Mouse (Mus musculus): ENCODE results near the gene Aqp6. TPM values are rescaled to one million over a fixed set of nuclear protein-coding genes. Genes with fewer than 3 reads are reported as not detected.

Gene Aqp6
- polyA plus RNA-seq, 1 experiment from 2014 or later: not detected

DNA sequence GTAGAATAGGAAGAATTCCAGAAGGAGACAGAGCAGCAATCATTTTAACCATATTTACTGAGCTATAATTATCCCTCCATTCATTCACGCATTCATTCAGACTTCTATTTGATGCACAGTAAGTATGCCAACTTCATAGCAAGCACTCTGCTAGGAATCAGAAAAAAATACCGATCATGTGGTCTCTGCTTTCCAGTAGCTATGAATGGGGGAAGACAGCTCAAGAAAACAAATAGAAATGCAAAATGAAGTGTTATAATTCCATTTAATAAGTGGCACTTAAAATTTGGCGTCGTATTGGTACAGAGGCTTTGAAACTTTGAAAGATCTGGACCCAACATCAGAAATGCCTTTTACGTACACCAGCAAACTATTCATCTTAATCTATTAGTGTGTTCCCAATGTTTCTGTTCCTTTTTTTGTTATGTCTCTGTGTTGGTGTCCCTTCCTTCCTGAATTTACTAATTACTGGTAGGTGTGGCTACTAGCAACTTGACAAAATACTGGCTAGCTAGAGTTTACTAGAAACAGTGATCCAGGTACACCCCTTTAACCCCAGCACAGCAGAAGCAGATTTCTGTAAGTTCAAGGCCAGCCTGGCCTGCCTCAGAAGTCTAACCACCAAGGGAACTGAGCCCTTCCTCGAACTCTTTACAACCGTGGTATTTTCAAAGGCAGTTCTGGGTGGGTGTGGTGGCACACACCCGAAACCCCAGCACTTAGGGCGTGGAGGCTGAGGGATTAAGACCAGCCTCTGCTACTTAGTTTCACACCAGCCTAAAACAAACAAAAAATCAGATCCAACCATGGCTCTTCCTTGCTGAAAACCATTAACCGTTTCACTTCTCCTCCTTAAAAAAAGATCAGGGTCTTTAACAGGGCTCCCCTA lies 51.0 kb downstream of the Aqp6 start:
- no peak overlapping the region for H3K9ac ChIP-seq
- peak overlapping the region; percentile 95 for H3K4me3 ChIP-seq (ENCODE audit: low read depth, low read length)
- H3K4me2 ChIP-seq: peak overlapping the region; percentile 62
- no peaks in the 10 kb centered on the region for H3K9me3 ChIP-seq (ENCODE audit: low read depth, low read length)
- no peak overlapping the region for H3K27ac ChIP-seq (ENCODE audit: low read depth)
- no peaks in the 10 kb centered on the region for H3K36me3 ChIP-seq (ENCODE audit: insufficient read depth)
- peaks cover 19% of the 10 kb centered on the region for H3K27me3 ChIP-seq (ENCODE audit: insufficient read depth, low read length)
- H3K4me1 ChIP-seq (ENCODE audit: insufficient read depth): peaks cover 17% of the 10 kb centered on the region
- WGBS: 70% methylated on average over 10 of the region's 10 CpGs
- no peak for ATAC-seq (ENCODE audit: insufficient read depth)
- DNase-seq: no peak
- no peak for TF ChIP-seq CTCF (IDR thresholded peaks at IDR 0.05; ENCODE audit: low read depth)

- H3K4me3 ChIP-seq (ENCODE audit: low read depth, low read length): peak overlapping the region; percentile 21
- peak; percentile 47 for TF ChIP-seq CTCF (IDR thresholded peaks at IDR 0.05; ENCODE audit: low read depth)
- peak; percentile 51 for DNase-seq
- H3K9me3 ChIP-seq (ENCODE audit: low read depth, low read length): no peaks in the 10 kb centered on the region
- 14% methylated on average over 8 of the region's 8 CpGs for WGBS
- peak overlapping the region; percentile 54 for H3K4me2 ChIP-seq
- no peak for ATAC-seq (ENCODE audit: insufficient read depth)
- H3K27ac ChIP-seq (ENCODE audit: low read depth): no peak overlapping the region
- H3K27me3 ChIP-seq (ENCODE audit: insufficient read depth, low read length): peaks cover 19% of the 10 kb centered on the region
- H3K9ac ChIP-seq: no peak overlapping the region
- H3K4me1 ChIP-seq (ENCODE audit: insufficient read depth): peaks cover 17% of the 10 kb centered on the region
- no peaks in the 10 kb centered on the region for H3K36me3 ChIP-seq (ENCODE audit: insufficient read depth)
Observed at GRCm38 (mm10) chr15:99653291-99653690, 52.1 kb downstream of the Aqp6 start.

GRCm38 (mm10) chr15:99653876-99654275 lies 52.7 kb downstream of the Aqp6 start:
- H3K9ac ChIP-seq: no peak overlapping the region
- 4% methylated on average over 21 of the region's 21 CpGs for WGBS

More at GRCm38 (mm10) chr15:99653876-99654275, 52.7 kb downstream of the Aqp6 start:
- Histone ChIP-seq H3K4me1 (ENCODE audit: insufficient read depth) (peaks cover 15% of the 10 kb centered on the region), H3K4me3 (ENCODE audit: low read depth, low read length) (peak overlapping the region; percentile 21), H3K27me3 (ENCODE audit: insufficient read depth, low read length) (peaks cover 19% of the 10 kb centered on the region), H3K27ac (ENCODE audit: low read depth) (no peak overlapping the region), H3K36me3 (ENCODE audit: insufficient read depth) (no peaks in the 10 kb centered on the region), H3K9me3 (ENCODE audit: low read depth, low read length) (no peaks in the 10 kb centered on the region), H3K4me2 (peak overlapping the region; percentile 54)
- no peak for ATAC-seq (ENCODE audit: insufficient read depth)
- no peak for TF ChIP-seq CTCF (IDR thresholded peaks at IDR 0.05; ENCODE audit: low read depth)
- no peak for DNase-seq

Other genes with a start within 250 kb of the Aqp6 start
- 31.7 and 33.5 TPM in 2 replicates for gene Fmnl3, start 230.9 kb upstream of the Aqp6 start, polyA plus RNA-seq (2014; fragmentation: Nextera tagmentation; extraction: Ambion mirVana)
- 327 and 339 TPM in 2 replicates for gene Tmbim6, start 208.5 kb upstream of the Aqp6 start, polyA plus RNA-seq (2014; fragmentation: Nextera tagmentation; extraction: Ambion mirVana)
- 11.0 and 14.4 TPM in 2 replicates for gene Nckap5l, start 143.7 kb upstream of the Aqp6 start, polyA plus RNA-seq (2014; fragmentation: Nextera tagmentation; extraction: Ambion mirVana)
- gene Bcdin3d, start 126.7 kb upstream of the Aqp6 start, polyA plus RNA-seq (2014; fragmentation: Nextera tagmentation; extraction: Ambion mirVana): 13.2 and 16.1 TPM in 2 replicates
- 1.4 and 1.5 TPM in 2 replicates for gene Faim2, start 73.2 kb upstream of the Aqp6 start, polyA plus RNA-seq (2014; fragmentation: Nextera tagmentation; extraction: Ambion mirVana)
- not detected in 2 replicates for gene Aqp2, start 22.3 kb upstream of the Aqp6 start, polyA plus RNA-seq (2014; fragmentation: Nextera tagmentation; extraction: Ambion mirVana)
- gene Aqp5, start 10.6 kb upstream of the Aqp6 start, polyA plus RNA-seq (2014; fragmentation: Nextera tagmentation; extraction: Ambion mirVana): 0.93 and 1.0 TPM in 2 replicates
- gene Racgap1, start 50.3 kb downstream of the Aqp6 start, polyA plus RNA-seq (2014; fragmentation: Nextera tagmentation; extraction: Ambion mirVana): 153 and 157 TPM in 2 replicates
- 0.54 and 0.83 TPM in 2 replicates for gene Asic1, start 69.0 kb downstream of the Aqp6 start, polyA plus RNA-seq (2014; fragmentation: Nextera tagmentation; extraction: Ambion mirVana)
- gene Smarcd1, start 100.7 kb downstream of the Aqp6 start, polyA plus RNA-seq (2014; fragmentation: Nextera tagmentation; extraction: Ambion mirVana): 52.5 and 63.5 TPM in 2 replicates
- gene Gm17349, start 104.1 kb downstream of the Aqp6 start, polyA plus RNA-seq (2014; fragmentation: Nextera tagmentation; extraction: Ambion mirVana): not detected in 2 replicates
- gene Gpd1, start 116.1 kb downstream of the Aqp6 start, polyA plus RNA-seq (2014; fragmentation: Nextera tagmentation; extraction: Ambion mirVana): 0.31 and 0.58 TPM in 2 replicates
- 135 and 145 TPM in 2 replicates for gene Cox14, start 124.2 kb downstream of the Aqp6 start, polyA plus RNA-seq (2014; fragmentation: Nextera tagmentation; extraction: Ambion mirVana)
- 76.6 and 78.8 TPM in 2 replicates for gene Cers5, start 171.5 kb downstream of the Aqp6 start, polyA plus RNA-seq (2014; fragmentation: Nextera tagmentation; extraction: Ambion mirVana)